Mouse (Mus musculus): ENCODE data around the gene Ccin. TPM values are rescaled to one million over a fixed set of nuclear protein-coding genes. Genes with fewer than 3 reads are reported as not detected.

Ccin gene
- polyA plus RNA-seq, 1 experiment from 2014 or later = 0.17 TPM

DNA sequence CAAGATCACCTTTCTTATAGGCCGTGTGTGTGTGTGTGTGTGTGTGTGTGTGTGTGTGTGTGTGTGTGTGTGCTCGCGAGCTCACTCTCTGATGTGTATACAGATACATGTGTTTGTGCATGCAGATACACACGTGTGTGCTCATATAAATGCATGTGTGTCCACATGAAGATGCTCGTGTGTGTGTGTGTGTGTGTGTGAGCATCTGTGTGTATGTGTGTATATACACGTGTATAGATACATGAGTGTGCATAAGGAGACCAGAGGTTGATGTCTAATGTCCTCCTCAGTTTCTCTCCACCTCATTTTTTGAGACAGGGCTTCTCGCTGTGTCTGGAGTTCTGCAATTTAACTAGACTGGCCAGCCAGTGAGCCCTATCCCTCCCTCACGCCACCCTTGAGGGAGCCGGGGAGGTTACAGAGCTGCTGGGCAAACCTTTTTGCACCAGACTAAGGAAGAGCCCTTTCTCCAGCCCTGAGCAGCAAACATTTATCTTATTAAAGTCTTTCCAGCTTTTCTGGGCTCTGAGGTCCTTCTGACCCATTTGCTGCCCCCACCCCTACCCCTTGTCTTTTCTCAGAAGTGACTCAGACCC, 11.6 kb upstream of the Ccin start:
- H3K4me1 ChIP-seq (replicated peaks; ENCODE audit: control insufficient read depth, insufficient read depth, low read length) = peaks cover 12% of the 10 kb centered on the region
- H3K27ac ChIP-seq (ENCODE audit: low read depth, low read length) = peak overlapping the region; percentile 65
- DNase-seq (ENCODE audit: low spot score) = no peak
- no peaks in the 10 kb centered on the region for H3K9me3 ChIP-seq (ENCODE audit: control insufficient read depth, low read length)
- H3K27me3 ChIP-seq (ENCODE audit: control insufficient read depth, insufficient read depth, low read length) = no peaks in the 10 kb centered on the region
- H3K4me3 ChIP-seq (ENCODE audit: low read depth, low read length) = no peak overlapping the region
- ATAC-seq (ENCODE audit: low FRiP score) = no peak
- WGBS = 71% methylated on average over 9 of the region's 9 CpGs
- no peaks in the 10 kb centered on the region for H3K36me3 ChIP-seq (ENCODE audit: control insufficient read depth, insufficient read depth, low read length)
- peak overlapping the region; percentile 16; the same call in 1 of the 2 replicates for H3K9ac ChIP-seq (ENCODE audit: low read depth, low read length)
- H3K4me2 ChIP-seq (replicated peaks; ENCODE audit: low read depth, low read length) = no peak overlapping the region; the same call in 1 of the 2 replicates

DNA sequence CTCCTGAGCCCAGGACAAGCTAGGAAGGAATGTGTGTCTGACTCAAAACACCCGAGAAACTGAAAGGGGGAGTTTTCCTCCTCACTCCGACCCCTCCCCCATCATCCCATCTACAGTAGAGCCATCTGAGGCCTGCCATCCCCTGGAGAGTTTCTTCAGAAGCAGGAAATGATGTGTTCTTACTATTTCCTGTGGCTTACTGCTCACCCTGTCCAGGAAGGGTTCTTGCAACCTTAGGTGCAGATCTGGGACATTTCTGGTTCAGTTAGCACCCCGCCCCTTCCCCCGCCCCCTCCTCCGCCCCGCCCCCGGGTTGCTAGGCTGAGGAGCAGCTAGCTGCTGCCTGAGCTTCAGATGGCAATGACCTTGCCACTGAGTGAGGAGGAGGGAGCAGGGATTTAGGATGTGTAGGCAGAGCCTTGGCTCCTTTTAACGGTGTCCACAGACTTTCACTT, 11.1 kb upstream of the Ccin start:
- H3K27ac ChIP-seq (ENCODE audit: low read depth, low read length) = peak overlapping the region; percentile 65
- DNase-seq (ENCODE audit: low spot score) (peak; percentile 56), ATAC-seq (ENCODE audit: low FRiP score) (peak; percentile 66; the same call in 1 of the 2 replicates)
- 2% methylated on average over 8 of the region's 8 CpGs for WGBS
- H3K9ac ChIP-seq (ENCODE audit: low read depth, low read length) = peak overlapping the region; percentile 16; the same call in 1 of the 2 replicates
- no peak overlapping the region; the same call in 1 of the 2 replicates for H3K4me2 ChIP-seq (replicated peaks; ENCODE audit: low read depth, low read length)
- no peak overlapping the region for H3K4me3 ChIP-seq (ENCODE audit: low read depth, low read length)
- H3K9me3 ChIP-seq (ENCODE audit: control insufficient read depth, low read length) = no peaks in the 10 kb centered on the region
- H3K36me3 ChIP-seq (ENCODE audit: control insufficient read depth, insufficient read depth, low read length) = no peaks in the 10 kb centered on the region
- H3K4me1 ChIP-seq (replicated peaks; ENCODE audit: control insufficient read depth, insufficient read depth, low read length) = peaks cover 12% of the 10 kb centered on the region
- no peaks in the 10 kb centered on the region for H3K27me3 ChIP-seq (ENCODE audit: control insufficient read depth, insufficient read depth, low read length)

DNA sequence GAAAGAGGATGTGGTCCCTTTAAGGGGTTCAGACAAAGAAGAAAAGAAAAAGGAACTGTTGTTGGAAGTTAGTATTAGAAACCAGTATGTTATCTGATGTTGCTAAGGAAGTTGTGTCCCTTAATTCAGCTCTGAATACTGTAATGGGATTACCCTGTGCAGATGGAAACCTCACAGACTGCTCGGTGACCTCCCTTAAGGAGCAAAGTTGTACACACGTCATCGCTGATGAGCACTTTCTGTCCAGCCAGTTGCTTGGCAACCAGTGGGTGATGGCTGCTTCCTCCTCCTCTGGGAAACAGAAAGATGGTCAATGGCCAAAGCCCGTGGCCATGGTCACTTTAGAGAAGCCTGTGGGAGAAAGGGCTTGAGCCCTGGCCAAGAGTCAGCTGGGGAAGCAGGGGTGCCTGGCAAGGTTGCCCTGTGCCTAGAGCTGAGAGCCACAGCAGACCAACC, 9.7 kb upstream of the Ccin start:
- Histone ChIP-seq H3K4me3 (ENCODE audit: low read depth, low read length) (no peak overlapping the region), H3K9me3 (ENCODE audit: control insufficient read depth, low read length) (no peaks in the 10 kb centered on the region), H3K27me3 (ENCODE audit: control insufficient read depth, insufficient read depth, low read length) (no peaks in the 10 kb centered on the region), H3K9ac (ENCODE audit: low read depth, low read length) (no peak overlapping the region), H3K36me3 (ENCODE audit: control insufficient read depth, insufficient read depth, low read length) (no peaks in the 10 kb centered on the region), H3K4me1 (replicated peaks; ENCODE audit: control insufficient read depth, insufficient read depth, low read length) (peaks cover 14% of the 10 kb centered on the region), H3K27ac (ENCODE audit: low read depth, low read length) (no peak overlapping the region), H3K4me2 (replicated peaks; ENCODE audit: low read depth, low read length) (no peak overlapping the region)
- 50% methylated on average over 4 of the region's 4 CpGs for WGBS
- ATAC-seq (ENCODE audit: low FRiP score) (no peak), DNase-seq (ENCODE audit: low spot score) (no peak)

DNA sequence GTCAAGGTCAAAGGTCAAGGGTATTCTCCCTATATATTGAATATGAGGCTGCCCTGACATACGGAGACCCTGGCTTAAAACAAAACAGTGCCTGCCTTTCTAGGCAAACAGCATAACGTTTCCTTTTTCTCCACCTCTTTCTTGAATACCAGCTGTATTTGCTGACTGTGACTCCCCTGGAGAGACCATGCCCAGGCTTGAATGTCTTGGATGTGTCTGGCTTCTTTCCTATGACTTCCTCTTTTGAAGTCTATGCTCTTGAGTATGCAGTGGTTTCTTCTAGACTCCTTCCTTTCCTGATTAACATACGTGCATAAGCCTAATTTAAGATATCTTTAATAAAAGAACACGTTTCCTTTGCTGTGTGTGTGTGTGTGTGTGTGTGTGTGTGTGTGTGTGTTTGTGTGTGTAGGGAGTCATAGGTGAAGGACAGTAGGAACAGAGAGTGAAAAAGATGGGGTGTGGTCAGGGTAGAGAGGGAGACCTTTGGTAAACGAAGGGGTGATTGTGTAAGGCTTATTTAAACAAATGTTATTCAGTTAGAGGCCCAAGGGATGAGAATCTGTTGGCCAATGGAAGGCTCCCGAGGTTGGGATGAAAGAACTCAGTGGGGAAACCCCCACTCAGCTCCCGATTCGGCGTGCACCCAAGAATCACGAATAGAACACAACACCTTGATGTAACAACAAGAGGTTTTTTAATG, 8.2 kb upstream of the Ccin start:
- H3K4me1 ChIP-seq (replicated peaks; ENCODE audit: control insufficient read depth, insufficient read depth, low read length) = peaks cover 13% of the 10 kb centered on the region
- no peaks in the 10 kb centered on the region for H3K27me3 ChIP-seq (ENCODE audit: control insufficient read depth, insufficient read depth, low read length)
- no peak overlapping the region for H3K4me3 ChIP-seq (ENCODE audit: low read depth, low read length)
- no peaks in the 10 kb centered on the region for H3K36me3 ChIP-seq (ENCODE audit: control insufficient read depth, insufficient read depth, low read length)
- H3K27ac ChIP-seq (ENCODE audit: low read depth, low read length) = no peak overlapping the region
- WGBS = 79% methylated on average over 9 of the region's 10 CpGs
- no peak overlapping the region for H3K9ac ChIP-seq (ENCODE audit: low read depth, low read length)
- DNase-seq (ENCODE audit: low spot score) (no peak), ATAC-seq (ENCODE audit: low FRiP score) (no peak)
- H3K4me2 ChIP-seq (replicated peaks; ENCODE audit: low read depth, low read length) = no peak overlapping the region
- no peaks in the 10 kb centered on the region for H3K9me3 ChIP-seq (ENCODE audit: control insufficient read depth, low read length)

DNA sequence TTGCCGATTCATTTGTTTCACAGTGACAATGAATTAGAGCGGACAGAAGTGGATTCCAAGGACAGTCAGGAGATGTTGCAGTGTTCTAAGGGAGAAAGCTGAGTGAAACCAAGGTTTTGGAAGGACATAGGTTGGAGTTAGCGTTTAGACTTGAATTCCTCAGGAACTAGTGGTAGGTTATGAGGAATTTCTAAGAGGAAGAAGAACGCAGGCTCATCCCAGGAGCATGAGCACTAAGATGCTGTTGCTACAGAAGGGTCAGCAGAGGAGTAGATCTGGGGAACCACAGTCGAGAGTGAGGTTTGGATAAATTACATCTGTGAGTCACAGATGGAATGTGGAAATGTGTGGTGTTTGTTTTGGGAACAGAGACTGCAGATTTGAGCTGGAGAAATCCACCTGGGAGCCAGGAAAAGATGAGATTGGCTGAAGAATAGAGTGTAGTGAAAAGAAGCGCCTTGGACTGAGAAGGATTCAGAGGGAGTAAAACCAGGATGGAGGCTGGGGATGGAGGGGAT, 7.0 kb upstream of the Ccin start:
- Histone ChIP-seq H3K9me3 (ENCODE audit: control insufficient read depth, low read length) (no peaks in the 10 kb centered on the region), H3K4me1 (replicated peaks; ENCODE audit: control insufficient read depth, insufficient read depth, low read length) (peaks cover 13% of the 10 kb centered on the region), H3K9ac (ENCODE audit: low read depth, low read length) (no peak overlapping the region), H3K27ac (ENCODE audit: low read depth, low read length) (no peak overlapping the region), H3K36me3 (ENCODE audit: control insufficient read depth, insufficient read depth, low read length) (no peaks in the 10 kb centered on the region), H3K4me2 (replicated peaks; ENCODE audit: low read depth, low read length) (no peak overlapping the region), H3K4me3 (ENCODE audit: low read depth, low read length) (no peak overlapping the region), H3K27me3 (ENCODE audit: control insufficient read depth, insufficient read depth, low read length) (no peaks in the 10 kb centered on the region)
- ATAC-seq (ENCODE audit: low FRiP score) = no peak
- no peak for DNase-seq (ENCODE audit: low spot score)
- whole genome bisulfite sequencing = 83% methylated on average over 6 of the region's 6 CpGs

DNA sequence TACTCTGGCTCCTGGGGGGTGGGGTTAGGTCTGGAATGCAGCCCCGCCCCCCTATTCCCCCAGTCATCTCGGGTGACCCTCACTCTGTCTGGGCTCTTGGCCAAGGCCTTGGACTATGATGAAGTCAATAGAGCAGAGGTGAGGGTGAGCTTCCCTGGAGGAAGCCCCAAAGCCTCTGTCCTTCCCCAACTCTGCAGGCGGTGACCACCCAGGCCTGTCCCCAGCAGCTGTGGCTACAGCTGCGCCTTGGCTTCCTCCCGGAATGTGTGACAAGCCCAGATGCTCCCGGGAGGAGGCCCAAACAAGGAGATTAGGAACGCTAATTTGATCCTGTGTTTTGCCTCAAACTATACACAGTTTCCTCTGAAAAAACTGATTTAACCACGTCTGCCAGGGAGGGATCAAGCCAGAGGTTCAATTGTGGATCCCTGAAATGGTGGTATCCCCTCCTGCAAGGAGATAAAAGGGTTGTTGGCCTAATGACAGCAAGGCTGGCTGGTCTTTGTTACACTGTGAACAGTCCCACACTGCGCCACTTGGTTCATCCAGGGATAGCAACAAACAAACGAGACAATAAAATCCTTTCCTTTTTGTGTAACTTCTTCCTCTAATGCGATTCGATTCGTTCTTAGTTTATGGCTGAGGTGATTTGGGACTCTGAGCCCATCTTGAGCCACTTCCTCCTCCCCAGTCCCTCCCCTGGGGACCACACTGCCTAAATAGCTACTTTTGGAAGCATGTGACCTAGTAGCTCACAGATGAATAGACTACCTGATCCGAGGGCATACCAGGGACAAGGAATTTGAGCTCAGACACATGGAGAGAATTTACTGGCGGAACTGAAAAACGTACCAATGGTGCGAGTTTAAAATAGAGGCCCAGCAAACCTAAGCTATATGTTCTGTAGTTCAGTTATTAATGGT, 4.5 kb upstream of the Ccin start:
- Histone ChIP-seq H3K9me3 (ENCODE audit: control insufficient read depth, low read length) (no peaks in the 10 kb centered on the region), H3K4me1 (replicated peaks; ENCODE audit: control insufficient read depth, insufficient read depth, low read length) (peaks cover 12% of the 10 kb centered on the region), H3K27ac (ENCODE audit: low read depth, low read length) (peak overlapping the region; percentile 40; the same call in 1 of the 2 replicates), H3K36me3 (ENCODE audit: control insufficient read depth, insufficient read depth, low read length) (no peaks in the 10 kb centered on the region), H3K9ac (ENCODE audit: low read depth, low read length) (no peak overlapping the region), H3K4me3 (ENCODE audit: low read depth, low read length) (no peak overlapping the region), H3K27me3 (ENCODE audit: control insufficient read depth, insufficient read depth, low read length) (no peaks in the 10 kb centered on the region), H3K4me2 (replicated peaks; ENCODE audit: low read depth, low read length) (no peak overlapping the region)
- DNase-seq (ENCODE audit: low spot score) (peak; percentile 39), ATAC-seq (ENCODE audit: low FRiP score) (peak; percentile 28; the same call in 1 of the 2 replicates)
- 23% methylated on average over 17 of the region's 17 CpGs for whole genome bisulfite sequencing

DNA sequence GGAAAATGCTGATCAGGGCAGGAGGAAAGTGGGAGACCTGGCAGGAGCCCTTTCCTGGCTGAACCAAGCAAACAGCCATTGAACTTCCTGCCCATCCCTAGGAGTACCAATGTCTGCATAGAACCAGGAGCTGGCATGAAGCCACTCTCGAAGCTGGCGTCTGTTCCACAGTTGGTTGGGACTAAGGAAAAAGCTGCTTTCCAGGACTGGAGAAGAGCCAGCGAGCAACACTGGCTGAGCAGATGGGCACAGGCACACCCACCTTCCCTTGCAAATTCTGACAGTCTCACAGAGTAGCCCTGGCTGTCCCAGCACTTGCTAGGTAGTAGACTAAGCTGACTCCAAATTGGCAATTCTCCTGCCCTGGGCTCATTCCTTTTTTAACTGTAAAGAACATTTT, 3.5 kb upstream of the Ccin start:
- no peak for DNase-seq (ENCODE audit: low spot score)
- WGBS = 85% methylated on average over 3 of the region's 3 CpGs
- H3K9me3 ChIP-seq (ENCODE audit: control insufficient read depth, low read length) = no peaks in the 10 kb centered on the region
- no peaks in the 10 kb centered on the region for H3K36me3 ChIP-seq (ENCODE audit: control insufficient read depth, insufficient read depth, low read length)
- H3K4me3 ChIP-seq (ENCODE audit: low read depth, low read length) = no peak overlapping the region
- no peak for ATAC-seq (ENCODE audit: low FRiP score)
- H3K9ac ChIP-seq (ENCODE audit: low read depth, low read length) = no peak overlapping the region
- no peak overlapping the region for H3K27ac ChIP-seq (ENCODE audit: low read depth, low read length)
- H3K4me2 ChIP-seq (replicated peaks; ENCODE audit: low read depth, low read length) = no peak overlapping the region
- peaks cover 12% of the 10 kb centered on the region for H3K4me1 ChIP-seq (replicated peaks; ENCODE audit: control insufficient read depth, insufficient read depth, low read length)
- H3K27me3 ChIP-seq (ENCODE audit: control insufficient read depth, insufficient read depth, low read length) = no peaks in the 10 kb centered on the region

DNA sequence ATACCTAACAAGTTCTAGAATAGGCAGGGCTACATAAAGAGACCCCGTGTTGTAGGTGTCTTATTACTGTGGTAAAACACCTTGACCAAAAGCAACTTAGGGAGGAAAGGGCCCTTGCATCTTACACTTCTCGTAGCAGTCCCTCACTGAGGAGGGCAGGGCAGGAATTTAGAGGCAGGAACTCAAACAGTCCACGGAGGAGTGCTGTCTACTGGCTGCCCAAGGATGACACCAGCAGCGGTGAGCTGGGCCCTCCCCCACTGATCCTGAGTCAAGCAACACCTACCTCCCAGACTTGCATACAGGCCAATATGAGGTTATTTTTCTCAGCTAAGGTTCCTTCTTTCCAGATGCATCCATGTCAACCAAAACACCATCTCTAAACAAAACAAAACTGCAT, 3.0 kb upstream of the Ccin start:
- no peaks in the 10 kb centered on the region for H3K9me3 ChIP-seq (ENCODE audit: control insufficient read depth, low read length)
- 92% methylated on average over 4 of the region's 4 CpGs for WGBS
- no peak for DNase-seq (ENCODE audit: low spot score)
- no peak overlapping the region for H3K27ac ChIP-seq (ENCODE audit: low read depth, low read length)
- H3K27me3 ChIP-seq (ENCODE audit: control insufficient read depth, insufficient read depth, low read length) = no peaks in the 10 kb centered on the region
- H3K4me2 ChIP-seq (replicated peaks; ENCODE audit: low read depth, low read length) = no peak overlapping the region
- H3K4me1 ChIP-seq (replicated peaks; ENCODE audit: control insufficient read depth, insufficient read depth, low read length) = peaks cover 12% of the 10 kb centered on the region
- no peaks in the 10 kb centered on the region for H3K36me3 ChIP-seq (ENCODE audit: control insufficient read depth, insufficient read depth, low read length)
- no peak overlapping the region for H3K9ac ChIP-seq (ENCODE audit: low read depth, low read length)
- H3K4me3 ChIP-seq (ENCODE audit: low read depth, low read length) = no peak overlapping the region
- ATAC-seq (ENCODE audit: low FRiP score) = no peak
